Mouse (Mus musculus) telencephalon, adult 2 months (tissue): ENCODE measurements at regions not wholly inside any gene's neighbourhood (a gene's known extent, or its start where the extent isn't known, plus 50 kb on each side); places are given as distances from the start of the nearest gene placed in this dataset.

ENCODE experiments used
- DNase-seq: peaks from one replicate; pipeline ENCODE4 v3.0.0-alpha.2; 2011; ENCODE audit warnings: low read depth, low spot score

- no peak for DNase-seq
Measured at GRCm38 (mm10) chr4:131208637-131209036, 264.5 kb downstream of the Matn1 start.

GRCm38 (mm10) chr4:131212711-131213110 lies 268.5 kb downstream of the Matn1 start:
- DNase-seq = no peak

- DNase-seq = no peak
Measured at GRCm38 (mm10) chr4:131215682-131216081, 271.5 kb downstream of the Matn1 start.

- no peak for DNase-seq
Measured at GRCm38 (mm10) chr4:131216361-131216760, 272.2 kb downstream of the Matn1 start.

DNA sequence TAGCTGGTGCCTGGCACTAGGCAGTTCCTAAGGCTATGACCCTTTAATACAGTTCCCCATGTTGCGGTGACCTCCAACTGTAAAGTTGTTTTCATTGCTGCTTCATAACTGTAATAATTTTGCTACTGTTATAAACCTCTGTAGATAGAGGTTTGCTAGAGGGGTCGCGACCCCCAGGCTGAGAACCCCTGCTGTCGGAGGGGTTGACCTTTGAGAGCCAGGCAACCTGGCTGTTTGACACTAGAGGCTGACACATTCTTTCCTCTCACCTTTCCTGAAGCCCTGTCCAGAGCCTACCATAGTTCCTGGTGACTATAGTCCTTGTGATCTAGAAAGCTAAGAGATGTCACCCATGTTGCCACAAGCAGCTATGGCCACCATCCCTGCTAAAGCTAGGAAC lies 272.9 kb downstream of the Matn1 start:
- DNase-seq = no peak

GRCm38 (mm10) chr4:131217571-131218155 lies 273.5 kb downstream of the Matn1 start:
- DNase-seq = peak; percentile 12

DNA sequence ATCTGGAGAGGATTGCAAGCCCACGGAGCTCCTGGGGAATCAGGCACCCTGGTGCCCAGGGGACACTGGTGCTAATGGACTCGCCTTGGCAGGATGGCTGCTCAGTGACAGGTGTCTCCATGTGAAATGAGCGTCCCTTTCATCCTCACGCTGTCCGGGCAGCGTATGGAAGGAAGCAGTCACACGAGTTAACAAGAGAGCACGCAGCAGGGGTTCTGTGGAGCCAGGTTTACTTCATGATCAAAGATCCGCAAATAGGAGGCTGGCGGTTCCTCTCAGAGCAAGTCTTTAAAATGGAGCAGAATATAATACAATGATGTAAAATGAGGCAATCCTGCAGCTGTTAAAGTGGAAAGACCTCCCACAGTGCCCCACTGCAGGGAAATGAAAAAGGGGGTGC lies 276.8 kb downstream of the Matn1 start:
- DNase-seq = no peak

DNA sequence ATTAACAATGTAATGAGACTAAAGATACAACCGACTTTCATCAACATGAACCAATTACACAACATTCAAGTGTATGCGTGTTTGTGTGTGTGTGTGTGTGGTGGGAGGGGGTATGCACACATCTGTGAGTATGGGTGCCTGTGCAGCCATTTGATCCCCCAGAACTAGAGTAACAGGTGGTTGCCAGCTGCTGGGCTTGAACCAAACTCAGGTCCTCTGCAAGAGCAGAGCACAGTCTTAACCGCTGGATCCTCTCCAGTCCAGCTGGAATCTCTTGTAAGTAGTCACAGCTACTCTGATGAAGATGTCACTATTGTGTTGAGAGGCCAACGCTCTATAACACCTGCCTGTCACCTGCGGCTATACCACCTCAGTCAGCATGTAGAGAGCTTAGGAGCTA lies 286.2 kb downstream of the Matn1 start:
- DNase-seq = no peak

DNA sequence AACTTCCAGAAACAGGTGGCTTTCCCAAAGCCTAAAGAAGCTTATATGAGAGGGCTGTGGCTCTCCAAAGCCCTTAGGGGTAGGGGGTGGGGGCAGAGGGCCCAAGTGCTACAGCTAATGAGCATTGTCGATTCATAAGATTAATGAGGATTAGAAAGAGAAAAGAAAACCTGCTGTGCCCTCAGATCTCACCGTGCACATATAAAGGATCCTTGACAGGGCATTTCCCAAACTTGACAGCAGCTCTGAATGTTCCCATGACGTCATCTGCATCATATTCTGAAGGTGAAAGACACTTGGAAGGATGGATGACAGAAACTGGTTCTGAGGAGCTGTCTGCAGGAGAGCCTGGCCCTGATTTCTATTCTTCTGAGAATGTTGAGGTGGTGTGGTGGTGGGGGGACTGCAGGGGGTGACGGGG lies 292.4 kb downstream of the Matn1 start:
- no peak for DNase-seq

DNA sequence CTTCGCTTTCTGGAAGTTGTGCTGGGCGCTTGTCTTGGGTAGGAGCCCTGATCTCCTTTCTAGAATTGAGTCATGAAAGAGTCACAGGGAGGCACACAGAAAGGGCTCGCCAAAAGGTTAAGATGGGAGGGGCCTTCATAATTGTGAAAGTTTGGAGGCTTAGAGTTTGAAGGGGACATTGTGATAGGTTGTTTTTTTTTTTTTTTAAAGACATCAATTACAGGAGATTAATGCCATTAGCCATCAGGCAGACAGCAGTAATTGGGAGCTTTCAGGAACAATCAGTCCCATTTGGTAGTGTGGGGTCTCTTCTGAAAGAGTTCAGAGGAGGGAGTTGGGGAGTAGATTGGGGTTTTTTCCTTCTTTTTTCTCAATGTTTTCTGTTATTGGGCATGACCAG lies 294.4 kb downstream of the Matn1 start:
- no peak for DNase-seq

- DNase-seq = no peak
Measured at GRCm38 (mm10) chr4:131239132-131239531, 294.9 kb downstream of the Matn1 start.

GRCm38 (mm10) chr4:131240457-131240856 lies 296.3 kb downstream of the Matn1 start:
- no peak for DNase-seq

- DNase-seq = no peak
Measured at GRCm38 (mm10) chr4:131242250-131242649, 298.1 kb downstream of the Matn1 start.

DNA sequence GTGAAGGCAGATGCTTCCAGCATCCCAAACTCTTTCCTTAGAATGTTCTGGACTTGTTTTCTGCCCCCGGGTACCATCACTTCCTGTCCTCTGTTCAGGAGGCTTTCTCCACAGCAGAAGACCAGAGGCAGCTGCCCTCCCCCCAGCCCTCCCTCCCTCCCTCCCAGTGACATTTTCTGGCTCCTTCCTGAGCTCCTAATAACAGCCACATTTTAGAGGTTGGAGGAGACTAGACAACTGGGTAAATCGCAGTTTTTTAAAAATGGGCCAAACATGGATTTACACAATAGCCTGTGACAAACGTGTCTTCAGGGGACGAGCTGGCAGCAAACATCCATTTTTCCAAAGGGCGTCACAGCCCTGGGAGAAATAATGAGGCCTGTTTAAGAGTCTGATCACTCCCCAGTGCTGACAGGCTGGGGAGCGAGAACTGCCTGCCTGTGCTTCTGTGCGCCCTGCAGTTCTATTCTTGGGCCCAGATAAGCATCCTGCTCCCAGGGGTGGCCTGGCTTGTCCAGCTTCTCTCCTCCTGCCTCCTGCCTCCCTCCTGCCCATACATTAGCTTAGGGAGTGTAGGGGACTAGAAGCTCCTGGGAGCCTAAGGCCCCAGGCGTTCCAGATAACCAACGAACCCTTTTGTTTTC lies 299.7 kb downstream of the Matn1 start:
- no peak for DNase-seq

- DNase-seq = no peak
Measured at GRCm38 (mm10) chr4:131252602-131253442, 308.6 kb downstream of the Matn1 start.

DNA sequence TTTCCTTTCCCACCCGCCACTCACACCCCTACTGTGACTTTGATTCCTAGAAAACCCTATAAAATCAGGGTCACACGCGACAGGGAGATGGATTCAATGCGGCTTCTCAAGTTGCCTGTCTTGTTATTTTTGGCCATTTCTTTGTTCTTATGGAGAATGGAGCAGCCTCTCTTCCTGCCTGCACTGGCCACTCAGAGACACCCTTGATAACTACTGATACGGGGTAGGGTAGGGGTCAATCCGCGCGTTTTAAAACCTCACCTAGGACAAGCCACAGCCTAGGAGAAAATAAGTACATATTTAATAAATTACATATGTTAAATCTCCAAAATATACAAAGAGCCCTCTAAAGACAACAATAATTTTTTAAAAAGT lies 309.2 kb downstream of the Matn1 start:
- DNase-seq = no peak

GRCm38 (mm10) chr4:131254243-131254642 lies 310.1 kb downstream of the Matn1 start:
- no peak for DNase-seq

DNA sequence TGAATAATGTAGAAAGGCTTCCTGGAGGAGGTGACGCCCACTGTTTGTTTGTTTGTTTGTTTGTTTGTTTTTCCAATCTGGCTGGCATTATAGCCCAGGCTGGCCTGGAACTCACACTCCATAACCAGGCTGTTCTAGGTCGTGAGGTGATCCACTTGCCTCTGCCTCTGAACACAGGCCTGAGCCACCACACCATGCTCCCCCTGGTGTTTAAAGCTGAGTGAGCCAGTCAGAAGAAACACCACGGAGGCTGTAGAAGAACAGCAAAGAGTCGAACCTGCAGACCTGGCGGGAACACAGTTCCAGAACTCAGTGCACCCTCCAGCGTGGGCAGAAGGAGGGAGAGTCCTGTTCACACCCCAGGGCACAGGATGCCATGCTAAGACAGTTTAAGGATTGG lies 310.5 kb downstream of the Matn1 start:
- DNase-seq = no peak

DNA sequence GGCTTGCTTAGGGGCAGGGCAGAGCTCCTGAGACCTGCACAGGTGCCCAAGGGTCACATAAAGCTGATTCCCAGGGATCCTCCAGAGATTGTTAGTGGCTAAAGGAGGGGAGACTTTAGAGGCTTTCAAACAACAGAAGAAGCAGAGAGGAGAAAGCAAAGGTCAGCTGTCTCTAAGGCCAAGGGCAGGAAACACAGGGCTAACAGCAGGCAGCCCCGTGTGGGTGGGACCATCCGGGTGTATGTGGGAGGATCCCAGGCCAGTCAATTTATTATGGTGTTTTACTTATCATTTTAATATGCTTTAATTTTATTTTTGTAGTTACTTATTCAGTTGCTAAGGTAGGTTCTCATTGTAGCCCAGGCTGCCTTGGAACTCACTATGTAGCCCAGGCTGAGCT lies 317.1 kb downstream of the Matn1 start:
- DNase-seq = no peak

- DNase-seq = no peak
Measured at GRCm38 (mm10) chr4:131262909-131263308, 318.7 kb downstream of the Matn1 start.

GRCm38 (mm10) chr4:131266764-131267163 lies 322.6 kb downstream of the Matn1 start:
- DNase-seq = no peak

DNA sequence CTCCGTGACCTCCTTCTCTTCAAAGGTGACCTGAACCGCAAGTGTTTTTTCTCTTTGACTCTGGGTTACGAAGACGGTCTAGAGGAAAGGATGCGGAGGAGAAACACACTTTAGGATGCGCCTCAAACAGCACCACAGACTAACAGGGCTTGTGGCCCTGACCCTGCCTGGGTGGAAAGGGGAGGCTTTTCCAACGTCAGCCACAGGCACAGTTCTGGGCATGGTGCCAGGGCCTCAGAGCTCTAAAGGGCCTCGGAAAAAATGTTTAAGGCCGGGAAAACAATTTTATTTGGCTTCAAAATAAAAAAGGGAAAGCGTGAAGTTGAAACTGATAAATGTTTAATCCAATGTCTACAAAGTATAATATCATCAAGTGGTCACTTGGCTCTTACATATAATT lies 323.6 kb downstream of the Matn1 start:
- no peak for DNase-seq

DNA sequence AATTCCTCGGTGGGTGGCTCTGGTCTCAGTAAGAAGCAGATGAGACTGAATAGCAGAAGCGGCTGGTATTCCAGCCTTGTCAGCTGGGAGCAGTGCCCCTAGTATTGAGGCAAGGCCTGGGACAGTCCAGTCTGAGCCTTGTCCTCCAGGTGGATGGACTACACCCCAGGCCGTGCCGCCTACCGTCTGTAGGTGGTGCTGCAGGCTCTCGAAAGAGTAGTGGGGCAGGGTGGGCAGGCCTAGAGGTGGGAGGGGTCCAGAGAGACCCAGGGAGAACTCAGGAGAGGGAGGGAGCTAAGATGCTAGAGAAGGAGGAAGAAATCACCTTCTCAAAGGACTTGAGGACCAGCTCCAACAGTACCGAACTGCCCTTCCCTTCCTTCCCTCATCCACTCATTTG lies 326.0 kb downstream of the Matn1 start:
- DNase-seq = no peak
